Mouse (Mus musculus): ENCODE results near the gene Tlcd1. TPM values are rescaled to one million over a fixed set of nuclear protein-coding genes. Genes with fewer than 3 reads are reported as not detected.

Tlcd1 gene
- polyA plus RNA-seq, 1 experiment from 2014 or later = 19.7 TPM

DNA sequence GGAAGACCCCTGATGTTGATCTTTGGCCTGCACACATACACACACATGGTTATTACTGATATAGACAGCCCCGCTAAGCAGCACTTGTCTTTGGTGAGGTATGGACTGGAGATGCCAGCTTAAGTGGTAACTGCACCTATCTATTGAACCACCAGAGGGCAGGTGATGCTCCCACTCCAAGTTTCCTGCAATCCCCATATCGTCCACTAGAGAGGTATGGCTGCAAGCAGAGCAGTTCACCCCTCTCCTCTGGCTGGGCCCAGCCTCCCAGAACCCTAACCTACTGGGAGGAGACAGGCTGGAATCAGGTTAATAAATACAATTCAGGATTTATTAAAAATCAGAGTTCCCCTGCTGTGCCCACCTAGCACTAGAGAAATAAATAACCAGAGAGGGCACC, 17.4 kb upstream of the Tlcd1 start:
- Histone ChIP-seq H3K36me3 (ENCODE audit: control insufficient read depth, insufficient read depth, low read length) (peaks cover 33% of the 10 kb centered on the region), H3K9me3 (ENCODE audit: control insufficient read depth, low read length) (no peaks in the 10 kb centered on the region), H3K4me3 (ENCODE audit: low read length) (no peak overlapping the region), H3K27ac (ENCODE audit: low read depth, low read length) (no peak overlapping the region), H3K27me3 (replicated peaks; ENCODE audit: control insufficient read depth, insufficient read depth, low read length) (no peaks in the 10 kb centered on the region), H3K9ac (ENCODE audit: low read depth, low read length) (no peak overlapping the region), H3K4me2 (ENCODE audit: low read length) (no peak overlapping the region), H3K4me1 (ENCODE audit: control insufficient read depth, insufficient read depth, low read depth, low read length) (peaks cover 32% of the 10 kb centered on the region)
- WGBS = 26% methylated on average over 2 of the region's 2 CpGs
- ATAC-seq = peak; percentile 15; the same call in 1 of the 2 replicates

DNA sequence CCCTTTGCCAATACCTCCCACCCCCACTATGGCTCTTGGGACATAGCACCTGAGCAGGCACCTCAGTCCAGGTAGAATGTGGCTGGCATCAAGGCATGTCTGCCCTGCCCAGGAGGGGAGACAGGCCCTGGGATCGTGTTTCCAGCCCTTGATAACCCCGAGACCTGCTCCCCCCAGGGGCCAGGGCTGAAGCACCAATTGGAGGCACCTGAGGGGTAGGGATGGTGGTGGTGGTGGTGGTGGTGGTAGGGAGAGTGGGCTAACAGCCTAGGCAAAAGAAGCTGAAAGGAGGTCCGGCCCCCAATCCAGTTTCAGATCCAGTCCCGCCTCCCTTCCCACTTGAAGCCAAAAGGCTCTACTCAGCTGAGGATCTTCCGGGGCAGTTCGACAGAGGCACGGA, 17.0 kb upstream of the Tlcd1 start:
- H3K27ac ChIP-seq (ENCODE audit: low read depth, low read length) = no peak overlapping the region
- H3K36me3 ChIP-seq (ENCODE audit: control insufficient read depth, insufficient read depth, low read length) = peaks cover 28% of the 10 kb centered on the region
- no peak overlapping the region for H3K9ac ChIP-seq (ENCODE audit: low read depth, low read length)
- WGBS = 79% methylated on average over 7 of the region's 7 CpGs
- no peak for ATAC-seq
- no peak overlapping the region for H3K4me3 ChIP-seq (ENCODE audit: low read length)
- H3K9me3 ChIP-seq (ENCODE audit: control insufficient read depth, low read length) = no peaks in the 10 kb centered on the region
- H3K27me3 ChIP-seq (replicated peaks; ENCODE audit: control insufficient read depth, insufficient read depth, low read length) = no peaks in the 10 kb centered on the region
- peaks cover 29% of the 10 kb centered on the region for H3K4me1 ChIP-seq (ENCODE audit: control insufficient read depth, insufficient read depth, low read depth, low read length)
- no peak overlapping the region for H3K4me2 ChIP-seq (ENCODE audit: low read length)

DNA sequence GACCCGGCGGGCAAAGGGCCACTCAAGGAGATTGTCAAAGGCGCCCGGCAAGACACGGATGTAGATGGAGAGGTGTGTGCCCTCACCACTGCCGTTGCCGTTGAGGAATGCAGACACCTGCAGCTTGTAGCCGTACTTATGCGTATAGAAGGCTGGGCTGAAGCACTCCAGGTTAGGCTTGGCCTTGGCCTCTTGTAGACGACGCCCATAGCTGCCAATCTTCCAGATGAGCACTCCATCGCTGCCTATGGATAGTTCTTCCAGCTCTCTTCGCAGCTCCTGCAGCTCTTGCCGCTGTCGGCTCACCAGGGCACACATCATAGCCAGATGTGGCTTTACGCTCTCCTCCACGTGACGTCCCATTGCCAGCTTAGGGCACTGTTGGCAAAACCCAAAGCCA, 16.3 kb upstream of the Tlcd1 start:
- no peak overlapping the region; the same call in 1 of the 2 replicates for H3K27ac ChIP-seq (ENCODE audit: low read depth, low read length)
- no peak for ATAC-seq
- H3K4me2 ChIP-seq (ENCODE audit: low read length) = no peak overlapping the region
- peaks cover 24% of the 10 kb centered on the region for H3K4me1 ChIP-seq (ENCODE audit: control insufficient read depth, insufficient read depth, low read depth, low read length)
- H3K9ac ChIP-seq (ENCODE audit: low read depth, low read length) = no peak overlapping the region
- H3K9me3 ChIP-seq (ENCODE audit: control insufficient read depth, low read length) = no peaks in the 10 kb centered on the region
- H3K27me3 ChIP-seq (replicated peaks; ENCODE audit: control insufficient read depth, insufficient read depth, low read length) = no peaks in the 10 kb centered on the region
- 89% methylated on average over 18 of the region's 18 CpGs for WGBS
- no peak overlapping the region for H3K4me3 ChIP-seq (ENCODE audit: low read length)
- H3K36me3 ChIP-seq (ENCODE audit: control insufficient read depth, insufficient read depth, low read length) = peaks cover 25% of the 10 kb centered on the region

DNA sequence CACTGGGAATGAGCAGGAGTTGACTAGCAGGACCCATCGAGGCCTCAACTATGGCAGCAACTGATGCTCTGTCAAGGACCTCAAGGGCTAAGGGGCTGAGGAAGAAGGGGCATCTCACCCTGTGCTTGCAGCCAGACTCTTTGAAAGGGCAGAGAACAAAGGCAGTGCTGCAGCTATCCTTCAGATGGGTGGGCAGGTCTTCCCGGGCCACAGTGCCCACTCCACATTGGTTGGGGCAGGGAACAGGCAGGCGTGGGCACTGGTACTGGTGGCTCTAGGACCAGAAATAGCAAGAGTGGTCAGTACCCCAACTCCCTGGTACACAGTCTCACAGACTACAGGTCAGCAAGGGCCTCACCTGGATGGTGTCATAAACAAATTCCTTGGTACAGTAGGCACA, 15.8 kb upstream of the Tlcd1 start:
- Histone ChIP-seq H3K9ac (ENCODE audit: low read depth, low read length) (no peak overlapping the region), H3K4me1 (ENCODE audit: control insufficient read depth, insufficient read depth, low read depth, low read length) (peaks cover 25% of the 10 kb centered on the region), H3K4me2 (ENCODE audit: low read length) (no peak overlapping the region), H3K9me3 (ENCODE audit: control insufficient read depth, low read length) (no peaks in the 10 kb centered on the region), H3K4me3 (ENCODE audit: low read length) (no peak overlapping the region), H3K27ac (ENCODE audit: low read depth, low read length) (no peak overlapping the region), H3K36me3 (ENCODE audit: control insufficient read depth, insufficient read depth, low read length) (peaks cover 25% of the 10 kb centered on the region), H3K27me3 (replicated peaks; ENCODE audit: control insufficient read depth, insufficient read depth, low read length) (no peaks in the 10 kb centered on the region)
- 70% methylated on average over 3 of the region's 3 CpGs for WGBS
- ATAC-seq = no peak

DNA sequence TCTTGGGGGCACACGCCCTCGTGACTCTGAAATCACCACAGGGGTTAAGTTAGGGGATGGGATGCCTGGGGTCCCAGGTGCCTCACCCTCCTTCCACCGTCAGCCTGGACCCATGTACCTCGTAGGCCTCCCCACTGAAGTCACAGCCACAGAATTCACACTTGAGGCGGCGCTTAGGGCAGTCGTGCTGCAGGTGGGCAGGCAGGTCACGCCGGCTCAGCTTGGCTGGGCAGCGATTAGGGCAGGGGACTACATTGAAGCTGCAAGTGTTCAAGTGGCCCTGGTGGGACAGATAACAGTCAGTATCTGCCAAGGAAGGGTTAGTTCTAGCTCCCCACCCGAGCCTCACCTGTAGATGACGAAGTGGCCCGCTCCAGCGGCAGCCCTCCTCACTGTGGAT, 15.3 kb upstream of the Tlcd1 start:
- H3K4me2 ChIP-seq (ENCODE audit: low read length) = no peak overlapping the region
- peaks cover 30% of the 10 kb centered on the region for H3K4me1 ChIP-seq (ENCODE audit: control insufficient read depth, insufficient read depth, low read depth, low read length)
- H3K27ac ChIP-seq (ENCODE audit: low read depth, low read length) = no peak overlapping the region
- H3K9me3 ChIP-seq (ENCODE audit: control insufficient read depth, low read length) = no peaks in the 10 kb centered on the region
- WGBS = 94% methylated on average over 14 of the region's 14 CpGs
- H3K36me3 ChIP-seq (ENCODE audit: control insufficient read depth, insufficient read depth, low read length) = peaks cover 25% of the 10 kb centered on the region
- no peak overlapping the region for H3K9ac ChIP-seq (ENCODE audit: low read depth, low read length)
- no peak for ATAC-seq
- no peak overlapping the region for H3K4me3 ChIP-seq (ENCODE audit: low read length)
- no peaks in the 10 kb centered on the region for H3K27me3 ChIP-seq (replicated peaks; ENCODE audit: control insufficient read depth, insufficient read depth, low read length)

DNA sequence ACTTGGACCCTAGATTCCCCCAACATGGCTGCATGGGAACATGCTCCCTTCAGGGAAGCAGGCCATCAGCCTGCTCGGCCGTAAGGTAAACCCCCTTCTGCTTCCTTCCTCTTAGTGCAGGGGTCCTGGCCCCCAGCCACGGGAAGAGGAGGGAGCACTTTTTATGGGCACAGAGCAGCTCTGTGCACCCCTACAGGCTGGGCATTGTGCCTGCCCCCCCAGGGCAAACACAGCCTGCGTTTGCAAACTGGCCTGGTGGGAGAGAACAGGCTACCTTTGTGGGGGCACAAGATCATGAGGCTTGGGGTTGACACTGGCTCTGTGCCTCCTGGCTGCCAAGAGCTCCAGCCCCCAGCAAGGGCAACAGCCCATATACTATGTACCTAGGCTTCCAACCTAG, 14.5 kb upstream of the Tlcd1 start:
- Histone ChIP-seq H3K9ac (ENCODE audit: low read depth, low read length) (peak overlapping the region; percentile 36), H3K4me3 (ENCODE audit: low read length) (0 out of 2 replicates have a peak overlapping the region, but pooled peaks have one; percentile 5)

DNA sequence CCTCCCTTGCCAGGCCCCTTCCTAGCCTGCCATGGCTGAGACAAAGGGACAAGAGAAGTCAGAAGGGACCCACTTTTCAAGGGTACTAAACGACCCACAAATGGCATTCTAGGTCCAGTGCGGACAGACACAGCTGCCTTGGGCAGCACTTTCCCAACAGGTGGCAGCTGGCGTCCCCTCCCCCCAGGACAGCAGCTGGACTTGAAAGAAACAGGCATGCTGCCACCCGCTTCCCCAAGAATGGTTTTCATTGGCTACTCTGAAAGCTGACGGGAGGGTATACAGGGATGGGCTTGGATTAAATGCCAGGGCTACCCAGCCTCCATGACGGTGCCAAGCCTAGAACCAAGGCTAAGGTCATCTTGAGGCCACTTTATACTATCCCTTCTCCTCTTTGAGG, 14.0 kb upstream of the Tlcd1 start:
- Histone ChIP-seq H3K9ac (ENCODE audit: low read depth, low read length) (peak overlapping the region; percentile 97), H3K4me1 (ENCODE audit: control insufficient read depth, insufficient read depth, low read depth, low read length) (peaks cover 32% of the 10 kb centered on the region)

More for the DNA sequence above, 14.5 kb upstream of the Tlcd1 start:
- Histone ChIP-seq H3K9me3 (ENCODE audit: control insufficient read depth, low read length) (no peaks in the 10 kb centered on the region), H3K4me2 (ENCODE audit: low read length) (peak overlapping the region; percentile 86), H3K4me1 (ENCODE audit: control insufficient read depth, insufficient read depth, low read depth, low read length) (peaks cover 32% of the 10 kb centered on the region), H3K27ac (ENCODE audit: low read depth, low read length) (peak overlapping the region; percentile 93), H3K36me3 (ENCODE audit: control insufficient read depth, insufficient read depth, low read length) (peaks cover 25% of the 10 kb centered on the region), H3K27me3 (replicated peaks; ENCODE audit: control insufficient read depth, insufficient read depth, low read length) (no peaks in the 10 kb centered on the region)
- 47% methylated on average over 4 of the region's 4 CpGs for WGBS
- no peak for ATAC-seq

DNA sequence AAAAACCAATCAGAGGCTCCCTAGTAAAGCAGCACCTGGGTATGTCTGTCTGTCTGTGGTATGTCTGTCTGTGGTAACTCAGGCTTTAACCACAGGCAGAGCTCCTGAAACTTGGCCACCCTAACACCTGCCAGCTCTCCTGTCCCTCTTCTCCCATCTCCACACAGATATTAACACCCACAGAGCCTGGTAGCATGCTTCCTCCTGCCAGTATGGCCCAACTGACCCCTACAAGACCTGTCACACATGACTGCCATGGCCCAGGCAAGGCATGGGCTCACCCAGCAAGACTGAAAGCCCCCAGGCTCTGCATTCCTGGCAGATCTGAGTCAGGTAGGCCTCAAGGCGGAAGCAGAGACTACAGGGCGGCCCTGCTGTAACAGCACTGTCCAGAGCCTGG, 13.5 kb upstream of the Tlcd1 start:
- 78% methylated on average over 2 of the region's 2 CpGs for WGBS
- H3K4me1 ChIP-seq (ENCODE audit: control insufficient read depth, insufficient read depth, low read depth, low read length) = peaks cover 28% of the 10 kb centered on the region
- H3K9me3 ChIP-seq (ENCODE audit: control insufficient read depth, low read length) = no peaks in the 10 kb centered on the region

More for the DNA sequence above, 14.0 kb upstream of the Tlcd1 start:
- peak overlapping the region; percentile 86 for H3K4me2 ChIP-seq (ENCODE audit: low read length)
- H3K27ac ChIP-seq (ENCODE audit: low read depth, low read length) = peak overlapping the region; percentile 93
- 29% methylated on average over 6 of the region's 6 CpGs for WGBS
- no peak for ATAC-seq
- peak overlapping the region; percentile 82 for H3K4me3 ChIP-seq (ENCODE audit: low read length)
- no peaks in the 10 kb centered on the region for H3K27me3 ChIP-seq (replicated peaks; ENCODE audit: control insufficient read depth, insufficient read depth, low read length)
- H3K9me3 ChIP-seq (ENCODE audit: control insufficient read depth, low read length) = no peaks in the 10 kb centered on the region
- peaks cover 24% of the 10 kb centered on the region for H3K36me3 ChIP-seq (ENCODE audit: control insufficient read depth, insufficient read depth, low read length)

DNA sequence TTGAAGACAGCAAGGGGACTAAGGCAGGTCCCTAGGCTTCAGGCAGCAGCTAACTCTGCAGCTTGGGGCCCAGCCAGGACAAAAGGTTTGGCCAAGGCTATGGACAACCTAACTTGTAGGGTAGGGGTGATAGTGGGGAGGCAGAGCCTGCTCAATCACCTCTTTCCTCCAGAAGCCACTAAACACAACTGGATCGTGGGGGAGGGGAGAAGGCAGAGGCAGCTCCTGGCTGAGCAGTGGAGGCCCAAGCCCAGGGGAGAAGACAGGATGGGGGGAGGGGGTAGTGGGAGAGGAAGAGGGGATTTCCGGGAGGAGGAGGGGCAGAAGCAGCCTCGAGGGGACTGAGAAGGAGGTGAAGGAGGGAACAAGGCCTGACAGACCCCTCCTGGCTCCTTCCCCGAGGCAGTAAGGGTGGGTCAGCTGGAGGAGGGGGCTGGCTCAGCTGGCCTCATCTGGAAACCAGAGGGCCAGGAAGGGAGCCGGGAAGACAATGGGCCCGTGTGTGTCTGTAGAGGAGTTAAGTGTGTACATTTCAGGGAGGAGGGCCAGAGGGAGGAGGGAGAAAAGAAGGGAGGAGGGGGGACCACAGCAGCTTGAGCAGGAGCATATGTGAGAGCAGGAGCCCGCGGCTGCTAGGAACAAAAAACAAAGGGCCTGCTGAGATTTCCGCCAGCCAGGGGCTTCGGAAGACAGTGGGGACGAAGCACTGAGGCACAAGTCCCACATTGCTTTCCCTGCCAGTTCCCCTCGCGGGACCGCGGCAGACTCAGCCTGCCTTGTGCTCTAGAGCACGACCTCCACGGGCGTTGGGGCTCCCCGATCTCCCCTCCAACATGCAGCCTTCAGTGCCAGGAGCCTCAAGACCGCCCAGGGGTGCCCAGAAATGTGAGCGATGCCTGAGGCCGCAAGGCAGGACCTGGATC, 12.6 kb upstream of the Tlcd1 start:
- peak overlapping the region; percentile 93 for H3K27ac ChIP-seq (ENCODE audit: low read depth, low read length)
- H3K36me3 ChIP-seq (ENCODE audit: control insufficient read depth, insufficient read depth, low read length) = peaks cover 17% of the 10 kb centered on the region
- ATAC-seq = peak; percentile 48
- H3K27me3 ChIP-seq (replicated peaks; ENCODE audit: control insufficient read depth, insufficient read depth, low read length) = no peaks in the 10 kb centered on the region
- H3K4me2 ChIP-seq (ENCODE audit: low read length) = peak overlapping the region; percentile 86
- peak overlapping the region; percentile 82 for H3K4me3 ChIP-seq (ENCODE audit: low read length)
- no peaks in the 10 kb centered on the region for H3K9me3 ChIP-seq (ENCODE audit: control insufficient read depth, low read length)
- H3K4me1 ChIP-seq (ENCODE audit: control insufficient read depth, insufficient read depth, low read depth, low read length) = peaks cover 27% of the 10 kb centered on the region
- 0% methylated on average over 22 of the region's 22 CpGs for WGBS
- peak overlapping the region; percentile 97 for H3K9ac ChIP-seq (ENCODE audit: low read depth, low read length)

More for the DNA sequence above, 13.5 kb upstream of the Tlcd1 start:
- Histone ChIP-seq H3K36me3 (ENCODE audit: control insufficient read depth, insufficient read depth, low read length) (peaks cover 19% of the 10 kb centered on the region), H3K27ac (ENCODE audit: low read depth, low read length) (peak overlapping the region; percentile 93), H3K9ac (ENCODE audit: low read depth, low read length) (peak overlapping the region; percentile 97), H3K27me3 (replicated peaks; ENCODE audit: control insufficient read depth, insufficient read depth, low read length) (no peaks in the 10 kb centered on the region), H3K4me2 (ENCODE audit: low read length) (peak overlapping the region; percentile 86), H3K4me3 (ENCODE audit: low read length) (peak overlapping the region; percentile 82)
- no peak for ATAC-seq

Data from hindbrain, embryonic 16.5 days (tissue).